Mouse (Mus musculus) bone marrow, adult 2 months (tissue): ENCODE data around the gene Xrn2.

ENCODE experiments used
- CTCF ChIP-seq: fragments of 200-500 bp; IDR thresholded peaks from 2 replicates; pipeline ENCODE4 v1.5.1; 2011; ENCODE audit warnings: low read length, control low read depth; ENCODE audit not compliant: control insufficient read depth, insufficient read depth
- POLR2A ChIP-seq: fragments of 200-500 bp; IDR thresholded peaks from 2 replicates; pipeline ENCODE4 v1.6.1; 2011; ENCODE audit warnings: low read depth, mild to moderate bottlenecking, control low read depth, low read length, borderline replicate concordance; ENCODE audit not compliant: control insufficient read depth

DNA sequence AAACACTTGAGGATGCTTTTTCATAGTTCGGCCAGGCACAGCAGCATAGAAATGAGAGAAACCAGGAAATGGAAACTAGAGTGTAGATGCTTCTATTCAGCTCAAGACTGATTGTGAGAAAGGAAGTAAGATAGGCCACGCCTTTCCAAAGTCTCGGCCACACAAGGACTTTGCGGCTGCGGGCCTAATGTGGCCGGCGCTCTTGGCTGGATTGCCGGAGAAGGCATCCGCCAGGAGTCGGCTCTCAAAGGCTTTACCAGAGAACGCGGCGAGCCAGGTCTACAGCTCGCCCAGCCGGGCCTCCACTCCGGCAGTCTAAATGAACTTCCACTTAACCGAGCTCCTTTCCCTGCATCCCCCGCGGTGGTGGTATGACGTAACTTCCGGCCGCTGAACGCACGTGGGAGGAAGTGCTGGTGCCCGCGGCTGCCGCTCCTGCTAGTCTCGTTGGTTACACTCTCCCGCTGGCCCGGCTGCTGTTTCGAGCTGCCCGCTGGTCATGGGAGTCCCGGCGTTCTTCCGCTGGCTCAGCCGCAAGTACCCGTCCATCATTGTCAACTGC is at the start of gene Xrn2:
- peak; percentile 91 for TF ChIP-seq POLR2A
- 0 out of 2 replicates have a peak, but pooled peaks have one; percentile 0 for TF ChIP-seq CTCF
